Mouse (Mus musculus) layer of hippocampus, adult 2 months (tissue): ENCODE results near the gene Adap2. TPM values are rescaled to one million over a fixed set of nuclear protein-coding genes. Genes with fewer than 3 reads are reported as not detected.
"Not testable (repeated sequence)": the region's sequence is repeated elsewhere in the genome, so short reads cannot be mapped to it uniquely, and the experiment has no call there.

Experiments
- DNase-seq, 2 experiments: peaks; one replicate each; pipeline ENCODE4 v3.0.0; 2022; ENCODE audit warnings: low spot score in 2 of 2
- H3K27ac ChIP-seq: fragments of 200-600 bp; 2 replicates; pipeline ENCODE4 v1.8.1; 2022
- H3K4me3 ChIP-seq: fragments of 200-600 bp; 2 replicates; pipeline ENCODE4 v1.8.1; 2022; ENCODE audit warnings: mild to moderate bottlenecking
- CTCF ChIP-seq: fragments of 200-600 bp; conservative IDR thresholded peaks from 2 replicates; pipeline ENCODE4 v1.8.1; 2022; ENCODE audit warnings: antibody characterized with exemption, mild to moderate bottlenecking, moderate library complexity
- long read RNA-seq, 2 experiments: library from polyadenylated mRNA; stranded (forward); transcript quantifications; one replicate each; pipeline ENCODE4 v2.0.0; 2021; ENCODE audit warnings: borderline mapping rate in 2 of 2
- total RNA-seq, 2 experiments: library from RNA; stranded (reverse); gene quantifications; 2 replicates each; pipeline ENCODE4 v1.2.3; 2021

The Adap2 gene
- 1 to 10 TPM; 6.1 to 8.2 TPM for total RNA-seq
- long read RNA-seq, experiment 1, result 0 reads
- long read RNA-seq, experiment 2, partial matches to known transcripts, result 1 of 4 reads
- long read RNA-seq, experiment 2, other reads (novel, unspliced or antisense), result 2 of 4 reads

DNA sequence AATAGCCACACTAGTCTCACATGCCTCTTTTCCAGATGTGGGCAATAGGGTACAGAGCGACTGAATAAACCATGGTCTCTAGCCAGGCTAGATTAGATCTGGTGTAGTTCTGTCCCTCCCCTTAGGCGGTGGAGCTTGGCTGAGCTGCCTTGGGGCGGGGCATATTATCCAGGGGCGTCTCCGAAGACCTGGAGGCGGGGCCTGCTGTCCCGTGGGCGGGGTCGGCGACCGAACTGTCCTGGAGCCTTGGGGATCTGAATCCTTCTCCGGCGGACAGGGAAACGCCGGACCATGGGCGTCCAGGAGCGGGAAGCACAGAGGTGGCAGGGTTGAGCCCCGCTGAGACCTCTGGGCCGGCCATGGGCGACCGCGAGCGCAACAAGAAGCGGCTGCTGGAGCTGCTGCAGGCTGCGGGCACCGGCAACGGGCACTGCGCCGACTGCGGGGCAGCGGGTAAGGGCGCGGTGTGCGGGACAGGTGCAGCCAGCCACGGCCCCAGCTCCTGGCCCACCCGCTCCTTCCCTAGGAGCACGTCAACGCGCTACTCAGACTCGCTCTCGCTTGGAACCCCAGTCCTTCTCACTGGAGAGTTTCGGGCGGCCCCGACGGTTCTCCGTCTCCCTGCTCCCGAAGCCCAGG lies at the start of gene Adap2:
Adap2 (plus strand) TSS at position 249 of the 639 bp plus-strand sequence.
- peak within 1 kb of the TSS; percentile 60 for H3K4me3 ChIP-seq
- TF ChIP-seq CTCF, result peak; percentile 28
- peak within 1 kb of the TSS; percentile 77 for H3K27ac ChIP-seq
- peak; percentile 55 to 62 for DNase-seq

DNA sequence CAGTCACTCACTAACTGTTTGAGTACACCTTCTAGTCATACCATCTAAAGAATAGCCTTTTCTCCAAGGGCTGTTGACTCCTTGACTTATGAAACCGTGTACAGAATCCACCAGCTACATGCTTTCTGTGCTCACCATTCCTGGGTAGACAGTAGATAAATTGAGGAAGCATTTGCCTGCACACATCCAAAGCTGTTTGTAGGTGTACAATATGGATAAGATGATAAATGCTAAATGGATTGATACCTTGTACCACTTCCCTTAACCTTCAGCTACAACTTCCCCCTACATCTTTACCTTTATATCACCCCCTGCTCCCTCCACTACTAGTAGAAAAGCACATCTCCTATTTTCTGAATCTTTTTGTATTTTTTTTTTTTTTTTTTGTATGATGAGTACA lies 49.5 kb upstream of the Adap2 start:
- H3K27ac ChIP-seq, result no peak overlapping the region
- no peak for TF ChIP-seq CTCF
- no peak for DNase-seq

DNA sequence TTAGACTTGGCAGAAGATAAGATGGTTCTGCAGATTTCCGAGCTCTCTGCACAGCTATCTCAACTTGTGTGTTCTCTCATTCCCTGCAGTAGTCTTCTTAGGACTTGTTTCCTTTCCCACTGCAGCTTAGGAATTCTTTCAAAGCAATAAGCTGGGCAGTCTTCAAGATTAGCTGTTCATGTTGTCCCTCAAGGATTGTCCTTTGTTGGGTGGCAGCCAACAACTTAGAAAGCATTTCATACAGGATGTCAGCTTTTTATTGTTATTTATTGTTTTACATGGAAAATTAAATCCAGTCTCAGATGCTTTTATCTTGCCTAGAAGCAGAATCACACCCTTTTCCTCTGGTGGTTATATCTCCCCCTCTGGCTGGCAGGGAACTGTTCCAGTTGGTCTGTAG lies 37.5 kb upstream of the Adap2 start:
- DNase-seq, result no peak
- Histone ChIP-seq H3K27ac (no peak overlapping the region), H3K4me3 (no peak overlapping the region)
- 0 out of 2 replicates have a peak, but pooled peaks have one; percentile 3 for TF ChIP-seq CTCF

More for the DNA sequence above, 49.5 kb upstream of the Adap2 start:
- no peak overlapping the region for H3K4me3 ChIP-seq

DNA sequence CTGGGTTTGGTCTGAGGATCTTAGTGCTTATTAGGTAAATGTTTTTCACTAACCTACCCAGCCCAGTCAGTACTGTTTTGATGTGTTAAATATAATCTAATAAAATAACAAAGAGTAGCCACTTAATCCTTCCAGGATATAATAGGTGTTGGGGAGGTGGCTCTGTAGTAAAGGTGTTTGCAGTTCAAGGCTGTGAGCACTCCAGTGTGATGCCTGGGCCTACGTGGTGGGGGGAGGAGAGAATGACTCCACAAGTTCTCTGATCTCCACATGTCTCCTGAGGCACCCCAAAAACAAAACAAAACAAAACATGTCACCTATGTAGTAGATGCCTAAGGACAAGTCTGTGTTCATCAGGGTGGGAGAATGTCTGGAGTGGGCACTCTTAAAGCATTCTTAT lies 21.9 kb upstream of the Adap2 start:
- no peak overlapping the region for H3K27ac ChIP-seq
- DNase-seq, result no peak
- no peak overlapping the region for H3K4me3 ChIP-seq
- no peak for TF ChIP-seq CTCF

DNA sequence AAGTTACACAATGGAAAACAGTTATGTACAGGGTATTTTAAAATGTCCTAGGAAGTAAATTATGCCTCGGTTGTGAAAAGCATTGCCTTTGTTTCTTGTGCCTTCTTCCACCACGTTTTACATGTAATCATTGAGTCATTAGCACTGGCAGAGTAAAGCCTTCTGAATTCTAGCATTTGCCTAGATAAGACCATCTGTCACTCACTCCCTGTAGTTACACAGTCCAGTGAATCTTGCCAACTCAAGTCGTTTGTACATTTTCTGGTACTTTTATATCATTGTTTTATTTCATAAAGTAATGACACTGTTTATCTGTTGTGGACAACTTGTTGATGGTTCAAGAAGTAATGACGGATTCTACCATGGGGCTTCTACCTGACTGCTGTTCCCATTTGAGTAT lies 19.2 kb upstream of the Adap2 start:
- no peak for TF ChIP-seq CTCF
- H3K27ac ChIP-seq, result peak overlapping the region; percentile 23; the same call in 1 of the 2 replicates
- DNase-seq, result peak in 1 of 2 experiments; percentile 29
- H3K4me3 ChIP-seq, result no peak overlapping the region

DNA sequence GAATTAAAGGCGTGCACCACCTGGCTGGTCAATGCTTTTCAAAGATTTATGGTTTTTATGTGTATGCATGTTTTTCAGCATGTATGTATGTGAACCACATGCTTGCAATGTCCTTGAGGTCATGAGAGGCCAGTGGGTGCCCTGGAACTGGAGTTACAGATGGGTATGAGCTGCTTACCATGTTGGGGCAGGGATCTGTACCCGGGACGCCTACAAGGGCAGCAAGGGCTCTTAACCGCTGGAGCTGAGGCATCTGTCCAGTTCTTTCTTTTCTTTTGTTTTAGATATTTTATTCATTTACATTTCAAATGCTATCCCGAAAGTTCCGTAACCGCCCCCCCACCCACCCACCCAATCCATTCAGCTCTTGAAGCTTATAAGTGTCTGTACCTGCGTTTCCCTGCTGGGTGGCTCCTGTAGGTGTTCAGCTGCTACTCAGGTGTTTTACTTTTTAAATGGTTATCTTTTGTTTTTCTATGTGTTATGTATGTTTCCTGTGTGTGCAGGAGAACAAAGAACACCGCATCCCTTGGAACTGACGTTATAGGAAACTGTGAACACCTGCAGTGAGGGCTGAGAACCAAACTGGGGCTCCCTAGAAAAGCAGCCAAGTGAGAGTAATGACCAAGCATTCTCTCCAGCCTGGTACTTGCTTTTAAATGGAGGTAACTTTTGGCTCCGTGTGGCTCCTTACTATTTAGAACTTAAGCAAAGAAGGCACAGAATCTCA lies 17.8 kb upstream of the Adap2 start:
- no peak for DNase-seq
- TF ChIP-seq CTCF, result no peak
- Histone ChIP-seq H3K4me3 (no peak overlapping the region), H3K27ac (peak overlapping the region; percentile 41)

DNA sequence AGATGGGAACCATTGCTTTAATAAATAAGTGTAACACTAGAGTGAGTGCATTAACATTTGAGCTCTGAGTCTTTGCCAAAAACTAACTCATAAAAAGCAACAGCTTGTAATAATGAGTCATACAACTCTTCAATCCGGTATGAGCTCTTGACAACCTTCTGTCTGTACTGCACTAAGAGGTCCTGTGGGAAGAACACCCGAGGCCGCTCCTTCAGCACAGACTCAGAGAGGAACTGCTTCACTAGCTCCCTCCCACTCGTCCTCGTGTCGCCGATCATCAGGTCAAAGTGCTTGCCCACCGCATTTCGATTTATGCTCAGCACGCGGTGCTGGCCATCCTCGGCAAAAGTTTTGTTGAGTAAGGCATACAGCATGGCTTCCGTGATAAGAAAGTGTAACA lies 17.1 kb upstream of the Adap2 start:
- Histone ChIP-seq H3K27ac (peak overlapping the region; percentile 62; the same call in 1 of the 2 replicates), H3K4me3 (no peak overlapping the region)
- peak in 1 of 2 experiments; percentile 41 for DNase-seq
- TF ChIP-seq CTCF, result no peak

DNA sequence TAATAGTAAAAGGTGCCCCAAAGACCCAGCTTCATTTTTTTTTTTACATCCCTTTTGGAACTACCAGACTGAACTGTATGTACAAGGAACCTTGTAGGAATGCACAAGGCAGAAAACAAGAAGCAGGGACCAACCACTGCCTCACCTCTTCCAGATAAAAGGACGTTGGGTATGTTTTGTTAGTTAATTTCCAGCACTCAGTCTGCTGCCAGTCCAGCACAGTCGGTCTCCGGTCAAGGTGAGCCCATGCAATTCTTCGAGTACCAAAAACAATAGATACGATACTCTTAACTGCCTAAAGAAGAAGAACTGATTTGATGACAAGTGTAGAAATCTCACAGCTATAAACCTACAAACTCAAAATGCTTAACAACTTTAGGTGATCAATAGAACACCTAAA lies 16.1 kb upstream of the Adap2 start:
- Histone ChIP-seq H3K27ac (no peak overlapping the region), H3K4me3 (no peak overlapping the region)
- no peak for DNase-seq
- no peak for TF ChIP-seq CTCF

DNA sequence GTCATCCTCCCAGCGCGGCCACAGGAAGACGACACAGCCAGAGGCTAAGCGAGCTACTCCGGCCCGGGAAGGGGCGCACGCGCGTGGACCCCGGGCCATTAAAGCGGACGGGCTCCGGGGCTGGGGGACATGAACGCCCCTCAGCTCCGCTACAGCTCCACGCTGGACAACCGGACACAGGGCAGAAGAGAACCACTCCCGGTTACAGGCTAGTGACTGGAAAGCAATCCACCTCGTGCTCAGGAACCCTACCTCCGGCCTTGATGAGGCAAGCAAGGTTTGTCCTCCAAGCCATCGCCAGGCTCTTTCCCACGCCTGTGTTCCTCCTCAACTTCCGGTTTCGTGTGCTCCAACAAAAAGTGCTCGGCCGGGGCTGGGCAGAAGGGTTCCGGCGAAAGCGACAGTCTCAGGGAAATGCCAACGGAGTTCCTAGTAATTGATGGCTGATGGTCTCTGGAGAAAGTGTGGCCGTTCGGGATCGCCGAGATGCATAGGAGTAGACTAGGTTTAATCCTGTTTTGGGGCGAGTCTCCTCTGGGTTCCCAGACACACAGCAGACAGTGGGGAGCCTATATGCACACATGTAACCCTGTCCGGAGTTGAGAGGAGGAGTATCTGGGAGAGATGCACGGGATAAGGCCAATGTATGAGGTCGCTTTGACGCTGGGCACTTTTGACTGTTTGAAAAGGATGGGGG lies 11.9 kb upstream of the Adap2 start, which contains the start of gene Tefm:
Tefm (minus strand) TSS at position 351 of the 697 bp plus-strand sequence.
- TF ChIP-seq CTCF, result no peak
- peak; percentile 83 to 91 for DNase-seq
- Histone ChIP-seq H3K4me3 (peak within 1 kb of the TSS; percentile 81), H3K27ac (peak within 1 kb of the TSS; percentile 95)

DNA sequence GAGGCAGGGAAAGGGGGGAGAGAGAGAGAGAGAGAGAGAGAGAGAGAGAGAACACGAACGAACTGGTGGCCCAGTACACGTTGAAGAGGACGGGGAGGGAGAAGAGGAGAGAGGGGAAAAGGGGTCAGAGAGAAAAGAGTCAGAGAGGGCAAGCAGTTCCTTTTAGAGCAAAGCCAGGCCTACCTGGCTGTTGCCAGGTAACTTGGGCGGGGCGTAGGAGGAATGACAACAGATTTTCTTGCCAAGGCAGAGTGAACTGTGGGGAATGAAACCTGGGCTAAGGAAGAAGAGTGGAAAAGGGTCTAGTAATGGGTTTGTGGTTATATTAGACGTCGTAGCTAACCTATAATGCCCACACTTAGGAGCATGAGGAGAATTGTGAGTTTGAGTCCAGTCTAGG lies 11.0 kb upstream of the Adap2 start:
- no peak for DNase-seq
- no peak for TF ChIP-seq CTCF
- Histone ChIP-seq H3K27ac (no peak overlapping the region), H3K4me3 (no peak overlapping the region; the same call in 1 of the 2 replicates)

DNA sequence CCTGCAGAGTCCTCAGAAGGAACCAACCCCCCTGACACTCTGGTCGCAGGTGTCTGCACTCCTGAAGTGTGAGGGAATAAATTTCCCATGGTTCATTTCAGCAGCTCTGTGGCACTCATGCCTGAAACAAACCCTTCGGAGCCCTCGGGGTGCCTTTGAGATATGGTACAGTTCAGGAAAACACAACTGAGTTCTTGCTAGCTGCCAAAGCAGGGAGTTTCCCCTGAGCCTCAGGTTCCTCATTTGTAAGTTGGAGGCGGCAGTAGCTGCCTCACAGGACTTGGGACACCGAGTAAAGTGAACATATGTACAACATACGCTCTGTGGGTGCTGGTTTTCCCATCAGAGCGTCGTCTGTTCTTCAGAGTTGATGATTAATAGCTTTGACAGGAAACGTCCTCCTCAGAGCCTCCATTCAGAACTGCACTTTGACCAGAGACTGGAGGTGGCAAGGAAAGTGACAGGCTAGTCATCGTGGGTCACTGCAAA lies 8.1 kb upstream of the Adap2 start:
- Histone ChIP-seq H3K27ac (peak overlapping the region; percentile 49; the same call in 1 of the 2 replicates), H3K4me3 (no peak overlapping the region)
- no peak for TF ChIP-seq CTCF
- DNase-seq, result peak in 1 of 2 experiments; percentile 22

DNA sequence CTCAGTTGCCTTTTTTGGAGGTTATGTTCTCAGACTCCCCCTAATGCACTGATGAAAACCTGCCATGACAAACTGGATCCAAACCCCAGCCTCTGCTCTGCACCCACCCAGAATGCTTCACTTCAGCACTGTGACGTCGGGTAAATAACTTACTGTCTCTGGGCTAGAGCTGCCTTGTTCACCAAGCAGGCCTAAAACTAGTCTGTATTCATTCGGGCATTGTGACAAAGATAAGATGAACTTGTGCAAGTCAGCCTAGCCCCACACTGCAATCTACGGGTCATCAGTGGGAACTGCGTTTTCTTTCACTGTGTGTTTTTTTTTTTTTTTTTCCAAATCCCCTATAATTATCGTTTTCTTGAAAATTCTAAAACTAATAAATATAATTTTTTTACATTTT lies 6.2 kb upstream of the Adap2 start:
- DNase-seq, result no peak
- no peak overlapping the region for H3K4me3 ChIP-seq
- H3K27ac ChIP-seq, result no peak overlapping the region
- TF ChIP-seq CTCF, result peak; percentile 24; the same call in 1 of the 2 replicates

DNA sequence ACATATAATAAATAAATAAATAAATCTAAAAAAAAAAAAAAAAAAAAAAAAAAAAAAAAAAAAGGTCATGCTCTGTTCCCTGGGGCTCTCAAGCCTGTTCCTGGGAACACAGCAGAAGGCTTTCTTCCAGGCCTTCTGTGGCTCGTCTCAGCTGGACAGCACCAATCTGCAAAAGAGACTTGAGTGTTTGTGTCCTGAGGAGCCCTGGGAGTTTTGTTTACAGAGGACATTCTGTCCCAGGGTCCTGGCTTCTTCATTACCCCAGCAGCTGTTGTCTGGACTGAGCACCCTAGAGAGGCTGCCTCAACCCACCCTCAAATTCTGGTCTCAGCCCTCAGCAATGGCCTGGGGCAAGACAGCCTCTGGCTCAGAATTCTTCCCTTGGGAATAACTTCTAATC lies 5.6 kb upstream of the Adap2 start:
- no peak for TF ChIP-seq CTCF
- DNase-seq, result no peak
- Histone ChIP-seq H3K27ac (no peak overlapping the region), H3K4me3 (no peak overlapping the region)

DNA sequence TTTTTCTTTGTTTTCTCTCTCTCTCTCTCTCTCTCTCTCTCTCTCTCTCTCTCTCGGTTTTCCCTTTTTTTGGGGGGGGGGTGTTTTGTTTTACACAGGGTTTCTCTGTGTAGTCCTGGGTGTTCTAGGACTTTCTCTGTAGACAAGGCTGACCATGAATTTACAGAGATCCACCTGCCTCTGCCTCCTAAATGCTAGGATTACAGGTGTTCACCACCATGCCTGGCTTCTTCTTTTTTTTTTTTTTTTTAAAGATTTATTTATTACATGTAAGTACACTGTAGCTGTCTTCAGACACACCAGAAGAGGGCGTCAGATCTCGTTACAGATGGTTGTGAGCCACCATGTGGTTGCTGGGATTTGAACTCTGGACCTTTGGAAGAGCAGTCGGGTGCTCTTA lies 4.9 kb upstream of the Adap2 start:
- DNase-seq, H3K4me3 ChIP-seq, H3K27ac ChIP-seq: not testable (repeated sequence)
